Mouse (Mus musculus) kidney, postnatal 36 days (tissue): Measurements from ENCODE around the gene Pex14.
"Not testable (repeated sequence)": the region's sequence is repeated elsewhere in the genome, so short reads cannot be mapped to it uniquely, and the experiment has no call there.

ENCODE experiments used
- DNase-seq, 2 experiments: peaks; one replicate each; pipeline ENCODE4 v3.0.0; 2021 to 2022; ENCODE audit warnings: mixed read lengths in 2 of 2

The Pex14 gene

DNA sequence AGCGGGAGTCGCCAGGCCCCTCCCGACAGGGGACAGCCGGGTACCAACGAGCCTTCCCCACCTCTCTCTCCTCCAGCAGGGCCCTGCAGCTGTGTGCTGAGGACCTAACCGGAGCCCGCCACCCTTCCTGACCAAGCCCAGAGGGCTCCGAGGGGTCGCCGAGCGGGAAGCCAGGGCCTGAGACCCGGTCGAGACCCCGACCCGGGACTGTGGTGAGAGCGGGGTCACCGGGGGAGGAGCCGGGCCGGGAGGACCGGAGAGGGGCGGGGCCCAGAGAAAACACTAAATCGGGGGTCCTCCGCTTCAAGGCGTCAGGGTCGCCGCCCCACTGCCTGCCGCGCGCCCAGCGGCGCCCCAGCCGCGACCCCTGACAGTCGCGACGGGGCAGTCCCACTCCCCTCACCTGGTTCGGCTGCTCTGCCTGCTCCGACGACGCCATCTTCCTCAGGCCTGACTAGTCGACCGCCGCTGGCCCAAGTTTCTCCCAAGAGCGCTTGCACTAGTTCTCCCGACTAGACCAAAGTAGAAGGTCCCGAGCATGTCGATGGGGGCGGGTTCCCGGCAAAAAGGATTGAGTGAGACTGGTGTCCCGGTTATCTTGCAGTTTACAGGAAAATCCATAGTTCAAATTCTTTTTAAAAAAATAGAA is at the start of gene Pex14:
Pex14 (minus strand) TSS at position 508 of the 649 bp plus-strand sequence.
- peak; percentile 95 to 96 for DNase-seq

DNA sequence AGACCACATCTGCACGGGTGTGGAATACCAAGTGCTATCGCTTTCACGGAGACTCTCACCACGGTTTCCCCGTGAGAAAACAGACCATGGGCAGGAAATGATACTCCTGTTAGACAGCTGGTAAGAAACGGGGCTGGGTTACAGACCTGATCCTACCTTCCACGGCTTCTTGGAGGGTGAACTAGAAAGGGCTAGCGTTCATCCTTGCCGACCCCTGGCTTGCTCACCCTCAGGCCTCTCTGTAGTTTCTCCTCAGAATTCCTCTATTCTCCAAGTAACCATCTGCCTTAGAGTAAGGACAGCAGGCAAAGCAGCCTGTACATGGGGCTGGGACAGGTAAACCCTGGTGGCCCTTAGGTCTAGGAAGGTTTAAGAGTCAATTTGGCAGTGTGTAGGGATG is 49.5 kb upstream of the Pex14 start:
- DNase-seq = no peak

DNA sequence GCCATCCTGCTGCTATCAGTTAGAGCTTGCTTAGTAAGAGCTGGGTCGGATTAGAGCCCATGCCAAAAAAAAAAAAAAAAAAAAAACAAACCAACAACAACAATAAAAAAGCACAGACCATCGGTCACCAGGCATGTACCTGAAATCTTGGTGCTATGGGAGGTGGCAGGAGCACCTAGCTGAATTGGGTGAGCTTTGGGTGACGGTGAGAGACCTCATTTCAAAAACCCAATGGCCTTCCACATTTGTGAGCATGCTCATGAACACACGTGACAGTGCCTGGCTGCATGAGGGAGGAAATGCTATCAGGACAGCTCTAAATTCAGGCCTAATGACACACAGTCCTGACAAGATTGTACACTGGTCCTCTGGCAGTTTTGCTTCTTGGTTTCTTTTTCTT is 48.4 kb upstream of the Pex14 start:
- no peak for DNase-seq

DNA sequence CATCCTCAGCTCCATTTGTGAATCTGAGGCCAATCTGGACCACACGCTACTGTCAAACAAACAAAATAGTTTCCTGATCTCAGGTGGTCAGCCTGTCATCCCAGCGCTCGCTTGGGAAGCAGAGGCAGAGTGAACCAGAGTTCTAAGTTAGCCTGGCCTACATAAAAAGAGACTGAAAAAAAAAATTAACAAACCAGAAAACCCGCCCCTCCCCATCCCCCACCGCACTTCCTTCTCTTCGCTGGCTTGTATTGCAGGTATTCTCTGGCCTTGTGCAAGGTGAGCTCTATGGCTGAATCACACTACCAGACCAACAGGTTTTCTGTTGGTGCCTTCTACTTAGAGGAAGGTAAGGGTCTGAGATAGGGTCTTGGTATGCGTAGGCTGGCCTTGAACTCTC is 47.9 kb upstream of the Pex14 start:
- no peak for DNase-seq

DNA sequence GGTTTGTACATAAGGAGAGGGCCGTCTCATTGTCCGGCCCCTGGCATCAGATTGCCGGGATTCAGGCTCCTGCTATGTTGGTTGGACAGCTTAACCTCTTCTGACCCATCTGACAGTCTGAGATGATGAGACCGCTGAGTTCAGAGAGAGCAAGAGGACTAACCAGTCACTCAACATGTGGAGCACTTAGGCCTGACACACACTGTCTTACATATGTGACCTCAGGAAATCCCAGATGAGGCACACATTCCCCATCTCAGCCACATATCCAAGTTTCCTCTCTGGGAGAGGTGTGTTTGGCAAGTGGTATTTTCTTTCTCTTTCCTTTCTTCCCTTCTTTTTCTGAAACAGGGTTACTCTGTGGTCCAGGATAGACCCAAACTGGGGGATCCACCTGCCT is 45.5 kb upstream of the Pex14 start:
- DNase-seq = no peak

DNA sequence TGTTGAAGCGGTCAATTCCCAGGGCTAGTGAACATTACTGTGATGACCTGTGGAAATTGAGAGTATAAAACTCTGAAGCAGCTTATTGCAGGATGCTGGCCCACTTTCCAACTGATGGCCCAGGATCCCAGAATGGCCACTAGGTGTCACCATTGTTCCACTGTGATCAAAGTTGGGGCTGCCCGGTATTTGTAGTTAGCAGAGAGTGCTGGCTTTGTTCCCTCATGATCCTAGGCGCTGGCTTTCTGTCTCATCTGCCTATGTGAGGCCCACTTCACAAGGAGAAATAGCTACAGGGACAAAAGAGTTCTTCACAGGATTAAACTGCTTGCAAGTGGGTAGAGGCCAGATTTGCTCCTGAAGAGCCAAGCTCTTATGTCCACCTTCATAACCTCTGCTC is 44.8 kb upstream of the Pex14 start:
- DNase-seq = peak; percentile 80 to 85

DNA sequence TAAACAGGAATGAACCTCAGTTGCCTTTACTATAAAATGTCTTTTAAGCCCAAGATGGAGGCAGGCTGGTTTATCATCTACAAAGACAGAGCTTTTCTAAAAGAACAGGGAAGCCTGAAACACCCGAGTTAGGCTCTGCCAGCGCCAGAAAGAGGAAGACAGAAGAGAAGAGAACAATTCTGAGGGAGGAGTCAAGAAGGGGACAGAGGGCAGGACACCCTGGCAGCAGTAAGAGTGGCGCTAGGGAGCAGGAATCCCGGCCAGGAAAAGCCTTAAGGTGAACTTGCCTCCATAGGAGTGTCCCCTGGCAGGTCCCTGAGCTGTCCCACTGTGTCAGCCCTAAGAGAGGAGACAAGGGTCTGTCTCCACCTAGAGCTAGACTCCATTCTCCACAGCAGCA is 43.9 kb upstream of the Pex14 start:
- DNase-seq = peak; percentile 24 to 40

DNA sequence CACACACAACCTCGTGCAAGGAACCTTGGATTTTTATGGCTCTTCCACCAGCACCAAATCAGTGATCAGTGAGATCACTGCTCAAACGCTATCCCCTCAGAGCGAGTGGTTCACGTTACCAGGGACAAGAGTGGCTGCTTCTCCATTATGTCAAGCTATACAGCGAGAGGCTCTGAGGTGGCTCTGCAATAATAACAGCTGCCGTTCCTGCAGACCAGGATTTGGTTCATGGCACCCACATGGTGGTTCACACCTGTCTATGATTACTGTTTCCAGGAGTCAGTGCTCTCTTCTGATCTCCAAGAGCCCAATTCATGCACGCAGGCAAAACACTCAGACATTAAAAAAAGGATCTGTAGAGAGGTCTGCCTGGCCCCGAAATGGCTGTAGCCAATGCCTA is 38.8 kb upstream of the Pex14 start:
- no peak for DNase-seq

DNA sequence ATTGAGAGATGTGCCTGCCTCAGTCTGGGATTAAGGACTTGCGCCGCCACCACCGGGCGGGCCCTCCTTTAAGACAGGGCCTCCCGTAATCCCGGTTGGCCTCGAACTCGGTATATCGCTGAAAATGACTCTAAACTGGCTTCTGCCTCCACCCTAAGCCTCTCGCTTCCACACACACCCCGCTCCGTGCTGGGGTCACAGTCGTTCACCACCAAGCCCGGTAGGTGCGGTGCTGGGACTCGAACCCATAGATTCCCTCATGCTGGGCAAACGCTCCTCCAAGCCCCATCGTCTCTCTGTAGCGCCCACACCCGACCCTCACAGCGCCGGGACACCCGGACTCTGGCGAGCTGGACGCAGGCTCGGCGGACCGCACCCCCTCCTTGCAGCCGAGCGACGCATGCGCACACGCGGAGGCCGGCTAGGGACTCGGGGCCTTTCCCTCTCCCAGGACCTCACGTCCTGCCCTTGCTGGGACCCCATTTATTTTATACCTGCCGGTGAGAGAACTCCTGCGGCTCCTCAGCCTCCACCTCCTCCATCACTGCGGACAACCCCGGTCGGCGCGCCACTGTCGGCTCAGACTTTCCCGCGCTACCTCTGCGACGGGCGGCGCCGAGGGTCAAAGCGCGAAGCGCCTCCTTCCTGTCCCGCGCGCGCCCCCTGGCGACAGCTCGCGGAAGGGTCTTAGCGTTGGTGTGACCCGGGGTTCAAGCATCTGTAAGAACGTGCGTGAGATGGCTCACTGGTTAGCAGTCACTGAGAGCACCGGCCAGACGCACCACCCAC is 37.5 kb upstream of the Pex14 start, which contains the start of gene Cenps:
Cenps (minus strand) TSS at position 648 of the 789 bp plus-strand sequence.
- peak; percentile 92 to 97 for DNase-seq

DNA sequence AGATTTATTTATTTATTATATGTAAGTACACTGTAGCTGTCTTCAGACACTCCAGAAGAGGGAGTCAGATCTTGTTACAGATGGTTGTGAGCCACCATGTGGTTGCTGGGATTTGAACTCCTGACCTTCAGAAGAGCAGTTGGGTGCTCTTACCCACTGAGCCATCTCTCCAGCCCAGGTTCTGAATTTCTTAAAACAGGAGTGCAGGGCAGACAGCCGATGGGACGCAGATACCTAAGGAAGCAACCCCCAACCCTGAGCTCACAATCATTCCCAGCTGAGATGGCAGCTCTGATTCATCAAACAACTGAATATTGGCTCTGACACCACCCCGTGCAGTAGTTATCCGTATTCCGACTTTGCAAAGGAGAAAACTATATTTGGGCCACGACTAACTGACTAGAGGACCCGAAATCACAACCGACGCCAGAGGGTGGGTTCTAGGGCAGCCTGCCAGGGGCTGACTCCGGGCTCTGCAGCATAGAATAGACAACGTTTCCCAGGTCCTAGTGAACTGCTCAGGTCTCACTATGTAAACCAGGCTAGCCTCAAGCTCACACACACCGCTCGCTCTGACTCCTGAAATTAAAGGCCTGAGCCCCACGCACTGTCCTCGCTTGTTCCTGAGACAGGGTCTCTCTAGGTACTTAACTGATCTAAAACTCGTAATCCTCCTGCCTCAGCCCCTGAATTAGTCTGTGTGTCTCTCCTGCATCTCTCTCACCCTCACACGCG is 36.6 kb upstream of the Pex14 start:
- DNase-seq = no peak

DNA sequence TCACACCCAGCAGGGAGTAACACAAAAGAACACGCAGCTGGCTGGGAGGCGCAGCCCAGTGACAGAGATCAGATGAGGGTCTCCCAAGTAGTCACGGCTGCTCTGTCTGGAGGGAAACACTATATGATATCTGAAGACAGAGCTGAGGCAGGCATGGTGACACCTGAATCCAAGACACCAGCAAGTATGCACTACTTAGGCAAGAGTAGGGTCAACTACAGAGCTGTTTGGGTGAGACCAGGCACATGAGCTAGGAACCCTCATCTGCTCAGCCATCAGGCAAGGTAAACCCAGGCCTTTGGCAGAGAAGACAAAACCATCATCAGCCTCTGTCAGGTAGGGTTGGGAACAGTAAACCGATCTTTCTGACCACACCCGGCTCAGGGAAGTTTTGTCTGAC is 33.7 kb upstream of the Pex14 start:
- no peak for DNase-seq

DNA sequence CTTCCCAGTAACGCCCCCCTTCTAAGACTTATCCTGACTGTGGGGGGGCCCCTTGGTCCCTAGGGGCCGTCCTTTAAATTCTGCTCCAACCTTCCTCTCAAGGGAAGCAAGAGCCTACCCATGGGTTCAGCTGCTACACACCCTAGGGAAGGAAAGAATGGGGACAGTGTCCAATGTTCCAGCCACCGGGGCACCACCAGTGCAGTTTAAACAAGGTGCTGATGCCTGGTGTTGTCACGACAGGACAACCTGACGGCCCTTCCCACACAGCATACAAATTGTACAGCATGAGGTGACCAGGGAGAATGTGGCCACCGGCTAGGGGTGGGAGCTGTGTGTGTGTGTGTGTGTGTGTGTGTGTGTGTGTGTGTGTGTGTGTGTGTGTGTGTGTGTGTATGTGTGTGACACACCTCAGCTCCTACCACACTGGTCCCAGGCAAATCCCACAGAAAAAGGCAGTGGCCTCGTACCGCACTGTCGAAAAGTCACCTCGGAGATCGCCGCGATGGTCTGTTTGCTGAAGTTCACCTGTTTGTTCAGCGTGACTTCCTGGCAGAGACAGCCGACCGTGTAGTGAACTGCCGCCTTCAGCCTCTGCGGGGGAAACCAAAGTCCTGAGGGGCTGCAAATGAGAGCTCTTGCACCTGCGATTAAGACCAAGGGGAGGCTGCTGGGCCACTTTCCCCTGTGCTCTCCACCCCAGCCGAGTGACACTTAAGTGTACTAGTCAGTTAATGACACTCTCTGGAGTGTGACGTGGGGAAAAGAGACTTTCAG is 32.3 kb upstream of the Pex14 start:
- peak in 1 of 2 experiments; percentile 35 for DNase-seq

DNA sequence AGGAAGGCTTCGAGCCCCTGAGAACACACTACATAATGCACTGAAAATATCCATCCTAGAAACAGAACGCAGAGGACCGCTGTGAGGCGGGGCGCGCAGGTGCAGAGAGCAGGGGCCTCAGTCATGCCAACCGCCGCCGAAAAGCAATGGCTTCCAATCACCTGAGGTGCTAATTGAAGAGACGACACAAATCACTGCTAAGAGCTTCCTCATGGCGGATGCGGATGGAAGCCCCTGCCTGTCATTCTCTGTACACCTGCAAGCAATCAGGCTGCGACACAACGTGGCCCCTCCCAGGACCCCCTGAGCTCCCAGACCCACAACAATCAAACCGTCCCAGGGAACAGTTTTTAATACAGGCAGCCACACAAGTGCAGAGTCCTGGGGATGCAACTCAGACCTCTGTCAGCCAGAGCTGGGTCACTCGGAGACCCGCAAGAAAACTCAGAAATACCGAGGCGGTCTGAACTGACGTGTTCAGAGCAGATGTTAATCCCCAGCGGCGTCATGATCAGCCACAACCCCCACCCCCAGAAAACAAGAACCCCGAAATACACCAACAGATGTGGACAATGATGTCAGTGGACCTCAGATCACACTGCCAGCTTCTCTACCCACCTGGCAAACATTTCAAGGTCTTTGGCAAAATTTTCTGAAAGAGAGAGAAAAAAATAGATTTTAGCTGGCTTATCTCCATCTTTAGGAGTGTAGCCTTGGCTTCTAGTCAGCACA is 31.5 kb upstream of the Pex14 start:
- no peak for DNase-seq

DNA sequence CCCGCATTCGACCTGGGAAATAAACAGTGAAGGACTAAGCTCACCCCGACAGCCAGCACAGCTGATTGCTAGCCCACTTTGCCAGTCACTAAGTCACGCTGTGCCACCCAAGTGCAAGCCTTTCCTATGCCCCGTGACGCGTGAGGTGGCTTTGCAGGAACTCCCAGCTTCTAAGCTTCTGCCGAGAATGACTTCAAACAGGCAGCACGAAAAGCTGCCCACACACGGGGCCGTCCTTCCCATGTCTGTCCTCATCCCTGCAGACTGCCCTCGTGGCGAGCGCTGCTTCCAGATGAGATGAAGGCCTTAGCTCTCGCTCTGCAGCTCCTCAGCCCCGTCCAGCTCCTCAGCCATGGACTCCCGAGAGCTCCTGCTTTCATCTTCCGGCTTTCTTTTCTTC is 28.8 kb upstream of the Pex14 start:
- no peak for DNase-seq

DNA sequence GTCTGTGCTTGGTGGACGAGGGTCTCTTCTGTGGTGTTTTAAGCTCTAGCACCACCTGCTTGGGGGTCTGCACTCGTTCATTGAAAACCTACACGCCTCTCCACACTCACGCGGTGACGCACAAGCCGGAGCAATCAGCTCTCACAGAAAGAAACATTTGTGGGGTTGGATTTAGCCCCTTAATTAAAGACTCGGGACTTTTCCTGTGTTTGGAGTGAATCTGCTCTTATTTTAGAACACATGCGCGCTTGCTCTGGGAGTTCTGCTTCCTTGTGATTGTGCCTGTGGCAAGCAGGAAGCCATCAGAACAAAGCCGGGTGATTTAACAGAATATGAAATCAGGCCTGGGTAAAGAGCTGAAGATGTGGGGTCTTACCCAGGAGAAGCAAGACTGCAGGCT is 27.0 kb upstream of the Pex14 start, which contains the start of gene Cort:
Cort (minus strand) TSS at position 101 of the 400 bp plus-strand sequence.
- DNase-seq = no peak

DNA sequence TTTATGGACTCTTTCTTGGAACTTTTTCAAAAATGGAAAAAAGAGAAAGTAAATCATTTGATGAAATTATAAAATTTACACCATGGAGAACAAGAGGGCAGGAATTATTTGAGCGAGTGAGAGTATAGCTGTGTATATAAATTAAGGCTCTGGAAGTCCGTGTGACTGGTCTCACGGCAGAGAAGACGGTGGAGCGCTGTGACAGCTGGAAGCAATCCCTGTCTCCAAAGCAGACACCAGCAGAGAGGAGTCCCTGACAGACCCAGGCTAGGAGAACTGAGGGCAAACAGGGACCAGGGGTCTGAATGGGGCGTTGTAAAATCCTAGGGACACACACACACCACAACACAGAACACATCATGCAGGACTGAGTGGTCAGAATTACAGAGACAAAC is 26.4 kb upstream of the Pex14 start:
- DNase-seq = no peak

DNA sequence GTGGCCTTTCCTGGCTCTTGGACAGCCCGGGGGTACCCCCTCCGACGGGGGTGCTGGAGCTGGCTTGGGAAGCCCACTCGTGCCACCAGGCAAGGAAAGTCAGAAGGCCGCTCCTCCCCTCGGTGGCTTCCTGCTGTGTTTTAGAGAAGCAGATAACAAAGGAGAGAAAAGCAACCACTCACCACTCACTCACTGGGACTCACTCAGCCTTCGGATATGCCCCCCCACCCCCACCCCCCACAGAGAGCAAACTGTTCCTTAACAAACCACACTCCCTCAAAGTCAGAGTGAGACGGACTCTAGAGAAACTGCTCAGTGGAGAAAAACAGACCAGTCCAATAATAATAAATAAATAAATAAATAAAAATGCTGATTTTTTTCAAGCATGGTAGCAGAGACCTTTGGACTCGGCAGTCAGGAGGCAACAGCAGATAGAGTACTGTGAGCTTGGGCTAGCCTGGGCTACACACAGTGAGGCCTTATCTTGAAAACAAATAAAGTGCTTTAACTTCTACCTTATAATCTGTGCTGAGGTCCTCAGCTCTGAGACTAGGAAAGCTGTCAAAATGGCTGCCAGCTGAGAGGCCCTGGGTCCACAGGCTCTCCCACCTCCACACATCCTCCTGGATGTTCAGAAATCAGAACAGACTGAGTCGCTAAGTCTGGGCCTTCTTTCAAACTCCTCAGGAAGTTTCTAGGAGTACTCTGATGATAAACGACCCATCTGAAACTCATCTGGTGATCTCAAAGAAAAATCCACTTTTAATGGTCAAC is 25.9 kb upstream of the Pex14 start:
- DNase-seq = no peak

DNA sequence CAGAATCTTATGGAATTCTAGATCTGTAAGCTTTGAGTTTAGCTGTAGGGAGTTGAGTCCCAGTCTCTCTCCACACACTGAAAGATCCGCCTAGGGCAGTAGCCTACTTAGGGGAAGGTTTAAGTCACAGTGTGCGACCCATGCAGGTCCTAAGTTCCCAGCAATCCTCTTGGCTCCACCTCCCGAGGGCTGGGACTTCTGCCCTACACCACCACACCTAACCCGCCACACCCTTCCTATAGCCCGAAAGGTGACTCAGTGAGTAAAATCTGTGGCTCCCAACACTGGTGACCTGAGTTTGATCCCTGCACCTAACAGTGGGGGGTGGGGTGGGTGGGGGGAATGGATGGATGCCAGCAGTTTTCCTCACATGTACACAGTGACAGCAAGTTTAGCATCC is 23.8 kb upstream of the Pex14 start:
- no peak for DNase-seq

DNA sequence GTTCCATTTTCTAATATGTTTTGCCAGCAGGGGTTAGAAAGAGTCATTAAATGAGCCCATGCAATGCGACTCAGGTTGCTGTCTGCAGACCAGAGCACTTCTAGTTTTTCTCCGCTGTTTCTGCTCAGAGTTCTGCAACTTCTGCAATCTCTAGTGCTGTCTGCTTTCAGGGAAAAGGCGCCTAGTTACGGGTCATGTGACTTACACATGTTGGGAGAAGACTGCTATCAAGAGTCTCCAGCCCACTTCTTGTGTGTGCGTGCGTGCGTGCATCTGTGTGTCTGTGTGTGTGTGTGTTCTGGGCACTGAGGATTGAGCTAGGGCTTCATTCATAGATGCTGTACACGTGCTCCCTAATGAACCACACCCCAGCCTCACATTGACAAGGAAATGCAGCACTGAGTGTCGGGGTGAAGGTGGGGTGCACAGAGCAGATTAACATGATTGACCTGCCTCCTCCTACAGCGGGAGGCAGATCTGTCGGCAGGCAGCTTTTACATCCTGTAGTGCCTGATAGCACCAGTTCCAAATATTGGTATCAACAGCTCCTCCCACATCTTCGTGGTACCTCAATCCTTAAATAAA is 20.4 kb upstream of the Pex14 start:
- not testable (repeated sequence) for DNase-seq

DNA sequence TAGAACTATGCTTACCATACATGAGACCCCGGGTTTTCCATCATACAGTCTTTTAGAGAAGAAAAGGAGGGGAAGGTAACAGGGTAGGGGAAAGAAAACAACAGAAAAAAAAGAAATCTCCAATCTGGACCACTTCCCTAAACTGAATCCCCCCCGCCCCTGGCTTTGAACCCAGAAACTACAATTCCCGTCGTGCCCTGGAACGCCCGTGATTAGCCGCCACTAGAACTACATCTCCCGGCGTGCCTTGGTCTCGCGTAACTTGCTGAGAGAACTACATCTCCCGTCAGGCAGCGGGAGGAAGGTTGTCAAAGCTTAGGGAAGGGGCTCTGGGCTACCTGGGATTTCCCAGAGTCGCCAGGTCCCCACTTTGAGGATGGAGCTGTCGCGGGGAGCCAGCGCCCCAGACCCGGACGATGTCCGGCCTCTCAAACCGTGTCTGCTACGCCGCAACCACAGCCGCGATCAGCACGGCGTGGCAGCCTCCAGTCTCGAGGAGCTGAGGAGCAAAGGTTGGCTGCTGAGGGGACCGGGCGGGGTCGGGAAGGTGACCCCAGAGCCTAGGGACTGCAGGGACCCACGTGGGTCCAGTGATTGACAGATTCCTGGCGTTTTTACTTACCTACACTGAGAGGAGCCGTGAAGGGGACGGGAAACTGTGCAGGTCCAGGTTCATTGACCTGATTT is 4.3 kb upstream of the Pex14 start, which contains the start of gene Dffa:
Dffa (plus strand) TSS at position 272 of the 687 bp plus-strand sequence.
- peak; percentile 95 to 96 for DNase-seq
